Mouse (Mus musculus): Measurements from ENCODE around the gene Wwc1. TPM values are rescaled to one million over a fixed set of nuclear protein-coding genes. Genes with fewer than 3 reads are reported as not detected.
A peak's percentile ranks its signal among the peaks of the same experiment; 100 is the strongest.

Wwc1 gene
- total RNA-seq, 1 experiment: 30.4 TPM

GRCm38 (mm10) chr11:35833270-35833669, 147.1 kb downstream of the Wwc1 start:
- no peak for DNase-seq (ENCODE audit: low read depth, low spot score)
- TF ChIP-seq MAFK (IDR thresholded peaks at IDR 0.05; ENCODE audit: insufficient read depth, low read depth, low read length): 0 out of 2 replicates have a peak, but pooled peaks have one; percentile 7
- TF ChIP-seq CHD2 (IDR thresholded peaks at IDR 0.05; ENCODE audit: low read depth, low read length): no peak
- TF ChIP-seq HCFC1 (IDR thresholded peaks at IDR 0.05; ENCODE audit: borderline replicate concordance, insufficient read depth, low read length): no peak
- no peak for TF ChIP-seq ZC3H11A (IDR thresholded peaks at IDR 0.05; ENCODE audit: borderline replicate concordance, low read depth, low read length)
- no peak for TF ChIP-seq ZNF384 (IDR thresholded peaks at IDR 0.05; ENCODE audit: low read depth, low read length)
- Histone ChIP-seq H3K27ac (ENCODE audit: insufficient read depth, low read depth, low read length, poor library complexity, severe bottlenecking) (no peak overlapping the region), H3K4me3 (ENCODE audit: insufficient read depth in 1 of 2, low read depth in 1 of 2, low read length in 2 of 2, poor library complexity in 1 of 2, severe bottlenecking in 1 of 2) (peak overlapping the region; percentile 98), H3K36me3 (ENCODE audit: control insufficient read depth, insufficient read depth, low read length, poor library complexity, severe bottlenecking) (peaks cover 37% of the 10 kb centered on the region), H3K9me3 (ENCODE audit: control insufficient read depth, insufficient read depth, low read depth, low read length) (no peaks in the 10 kb centered on the region), H3K4me1 (ENCODE audit: control insufficient read depth in 2 of 2, insufficient read depth in 2 of 2, low read length in 2 of 2, poor library complexity in 1 of 2) (peaks cover 2 to 6% of the 10 kb centered on the region in 2 experiments), H3K9ac (ENCODE audit: insufficient read depth, low read depth, low read length, poor library complexity, severe bottlenecking) (peak overlapping the region; percentile 66)
- in situ Hi-C loops (cut with MboI; ENCODE audit: low sequenced_read_pairs in 2 of 2, unreplicated experiment in 2 of 2): no loop called here

- H3K36me3 ChIP-seq (ENCODE audit: control insufficient read depth, insufficient read depth, low read length, poor library complexity, severe bottlenecking): peaks cover 44% of the 10 kb centered on the region
- no peak for DNase-seq (ENCODE audit: low read depth, low spot score)
- in situ Hi-C loops (cut with MboI; ENCODE audit: low sequenced_read_pairs in 2 of 2, unreplicated experiment in 2 of 2): no loop called here
- no peak for TF ChIP-seq HCFC1 (IDR thresholded peaks at IDR 0.05; ENCODE audit: borderline replicate concordance, insufficient read depth, low read length)
- TF ChIP-seq CHD2 (IDR thresholded peaks at IDR 0.05; ENCODE audit: low read depth, low read length): no peak
- TF ChIP-seq ZC3H11A (IDR thresholded peaks at IDR 0.05; ENCODE audit: borderline replicate concordance, low read depth, low read length): no peak
- no peak for TF ChIP-seq MAFK (IDR thresholded peaks at IDR 0.05; ENCODE audit: insufficient read depth, low read depth, low read length)
- TF ChIP-seq ZNF384 (IDR thresholded peaks at IDR 0.05; ENCODE audit: low read depth, low read length): no peak
- peaks cover 2 to 6% of the 10 kb centered on the region in 2 experiments for H3K4me1 ChIP-seq (ENCODE audit: control insufficient read depth in 2 of 2, insufficient read depth in 2 of 2, low read length in 2 of 2, poor library complexity in 1 of 2)
- no peak overlapping the region for H3K4me3 ChIP-seq (ENCODE audit: insufficient read depth in 1 of 2, low read depth in 1 of 2, low read length in 2 of 2, poor library complexity in 1 of 2, severe bottlenecking in 1 of 2)
- H3K9me3 ChIP-seq (ENCODE audit: control insufficient read depth, insufficient read depth, low read depth, low read length): no peaks in the 10 kb centered on the region
- H3K27ac ChIP-seq (ENCODE audit: insufficient read depth, low read depth, low read length, poor library complexity, severe bottlenecking): no peak overlapping the region
- H3K9ac ChIP-seq (ENCODE audit: insufficient read depth, low read depth, low read length, poor library complexity, severe bottlenecking): no peak overlapping the region
These were observed 148.2 kb downstream of the Wwc1 start for GRCm38 (mm10) chr11:35832139-35832538.

- in situ Hi-C loops (cut with MboI; ENCODE audit: low sequenced_read_pairs in 2 of 2, unreplicated experiment in 2 of 2): no loop called here
- peaks cover 57% of the 10 kb centered on the region for H3K36me3 ChIP-seq (ENCODE audit: control insufficient read depth, insufficient read depth, low read length, poor library complexity, severe bottlenecking)
- no peak overlapping the region for H3K27ac ChIP-seq (ENCODE audit: insufficient read depth, low read depth, low read length, poor library complexity, severe bottlenecking)
- H3K9me3 ChIP-seq (ENCODE audit: control insufficient read depth, insufficient read depth, low read depth, low read length): no peaks in the 10 kb centered on the region
- H3K4me3 ChIP-seq (ENCODE audit: insufficient read depth in 1 of 2, low read depth in 1 of 2, low read length in 2 of 2, poor library complexity in 1 of 2, severe bottlenecking in 1 of 2): no peak overlapping the region
- TF ChIP-seq ZNF384 (IDR thresholded peaks at IDR 0.05; ENCODE audit: low read depth, low read length): no peak
- no peak for TF ChIP-seq ZC3H11A (IDR thresholded peaks at IDR 0.05; ENCODE audit: borderline replicate concordance, low read depth, low read length)
- no peak for TF ChIP-seq HCFC1 (IDR thresholded peaks at IDR 0.05; ENCODE audit: borderline replicate concordance, insufficient read depth, low read length)
- no peak for TF ChIP-seq CHD2 (IDR thresholded peaks at IDR 0.05; ENCODE audit: low read depth, low read length)
- TF ChIP-seq MAFK (IDR thresholded peaks at IDR 0.05; ENCODE audit: insufficient read depth, low read depth, low read length): no peak
- H3K4me1 ChIP-seq (ENCODE audit: control insufficient read depth in 2 of 2, insufficient read depth in 2 of 2, low read length in 2 of 2, poor library complexity in 1 of 2): peaks cover 0 to 3% of the 10 kb centered on the region in 2 experiments; a peak in 1 of 4 replicates
- DNase-seq (ENCODE audit: low read depth, low spot score): no peak
- H3K9ac ChIP-seq (ENCODE audit: insufficient read depth, low read depth, low read length, poor library complexity, severe bottlenecking): no peak overlapping the region
These were observed 152.6 kb downstream of the Wwc1 start for GRCm38 (mm10) chr11:35827714-35828113.

GRCm38 (mm10) chr11:35816316-35816715, 164.0 kb downstream of the Wwc1 start:
- H3K9me3 ChIP-seq (ENCODE audit: control insufficient read depth, insufficient read depth, low read depth, low read length): no peaks in the 10 kb centered on the region
- H3K27ac ChIP-seq (ENCODE audit: insufficient read depth, low read depth, low read length, poor library complexity, severe bottlenecking): no peak overlapping the region
- in situ Hi-C loops (cut with MboI; ENCODE audit: low sequenced_read_pairs in 2 of 2, unreplicated experiment in 2 of 2): no loop called here
- no peak overlapping the region for H3K4me3 ChIP-seq (ENCODE audit: insufficient read depth in 1 of 2, low read depth in 1 of 2, low read length in 2 of 2, poor library complexity in 1 of 2, severe bottlenecking in 1 of 2)
- no peak for DNase-seq (ENCODE audit: low read depth, low spot score)
- peaks cover 0 to 1% of the 10 kb centered on the region in 2 experiments; a peak in 1 of 4 replicates for H3K4me1 ChIP-seq (ENCODE audit: control insufficient read depth in 2 of 2, insufficient read depth in 2 of 2, low read length in 2 of 2, poor library complexity in 1 of 2)
- TF ChIP-seq CHD2 (IDR thresholded peaks at IDR 0.05; ENCODE audit: low read depth, low read length): no peak
- TF ChIP-seq ZNF384 (IDR thresholded peaks at IDR 0.05; ENCODE audit: low read depth, low read length): no peak
- TF ChIP-seq HCFC1 (IDR thresholded peaks at IDR 0.05; ENCODE audit: borderline replicate concordance, insufficient read depth, low read length): no peak
- no peak for TF ChIP-seq ZC3H11A (IDR thresholded peaks at IDR 0.05; ENCODE audit: borderline replicate concordance, low read depth, low read length)
- TF ChIP-seq MAFK (IDR thresholded peaks at IDR 0.05; ENCODE audit: insufficient read depth, low read depth, low read length): no peak
- H3K36me3 ChIP-seq (ENCODE audit: control insufficient read depth, insufficient read depth, low read length, poor library complexity, severe bottlenecking): peaks cover 49% of the 10 kb centered on the region
- H3K9ac ChIP-seq (ENCODE audit: insufficient read depth, low read depth, low read length, poor library complexity, severe bottlenecking): no peak overlapping the region

Data from ES-E14 (cell line).